Mouse (Mus musculus) urinary bladder, adult 2 months (tissue): ENCODE data around the gene 2900026A02Rik. TPM values are rescaled to one million over a fixed set of nuclear protein-coding genes. Genes with fewer than 3 reads are reported as not detected.

Source experiments
- DNase-seq: peaks from one replicate; pipeline ENCODE4 v3.0.0; 2022; ENCODE audit warnings: low spot score
- polyA plus RNA-seq: library from polyadenylated mRNA; depleted of rRNA; stranded (reverse); fragments of >200 nt; gene quantifications from 2 replicates; pipeline ENCODE4 v1.2.3, GENCODE M21; 2012

The 2900026A02Rik gene
- polyA plus RNA-seq, 1 experiment, result 18.1 TPM

DNA sequence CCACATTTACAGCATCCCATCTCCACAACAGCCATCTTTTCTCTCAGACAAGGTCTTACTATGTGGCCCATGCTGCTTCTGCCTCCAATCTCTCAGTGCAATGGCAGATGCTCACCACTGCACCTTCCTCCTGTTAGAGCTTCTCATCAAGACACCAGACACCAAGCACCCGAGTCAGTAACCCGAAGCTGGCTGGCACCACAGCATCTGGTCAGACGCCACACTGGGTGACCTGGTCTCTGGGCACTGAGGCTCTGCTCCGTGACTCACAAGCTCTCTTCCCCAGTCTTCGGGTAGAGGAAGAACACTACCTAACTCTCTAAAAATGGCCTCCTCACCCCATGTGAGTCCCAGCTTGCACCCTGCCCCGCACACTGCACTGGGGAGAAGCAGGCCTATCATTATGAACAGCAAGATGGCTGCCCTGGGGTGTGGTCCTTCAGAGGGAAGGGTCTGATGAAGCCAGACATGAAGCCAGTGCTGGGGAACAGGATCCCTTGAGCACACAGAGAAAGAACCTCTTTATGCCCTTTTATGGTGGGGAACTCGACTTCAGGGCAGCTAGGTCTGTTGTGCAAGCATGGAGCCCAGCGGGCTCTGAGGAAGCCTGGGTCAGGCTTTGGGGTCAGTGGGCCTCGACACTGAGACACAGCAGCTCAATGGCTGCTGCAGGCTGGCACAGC, 70.0 kb downstream of the 2900026A02Rik start:
- DNase-seq, result no peak

DNA sequence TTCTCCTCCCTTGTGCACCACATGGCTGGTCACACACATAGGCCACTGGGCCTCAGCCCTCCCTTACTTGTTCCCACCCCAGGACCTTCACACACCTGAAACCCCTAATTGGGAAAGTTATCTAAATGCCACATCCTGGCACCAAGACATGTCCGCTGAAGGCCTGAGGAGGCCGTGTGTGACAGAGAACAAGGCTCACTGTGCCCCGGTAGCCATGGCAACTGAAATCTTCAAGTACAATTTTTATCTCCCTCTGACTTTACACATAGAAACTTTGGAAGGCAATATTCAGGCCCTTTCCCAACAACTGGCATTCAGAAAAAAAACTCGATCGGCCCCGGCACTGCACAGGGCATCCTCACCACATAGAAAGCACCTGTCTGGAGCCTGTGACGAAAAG, 72.0 kb downstream of the 2900026A02Rik start:
- DNase-seq, result no peak

DNA sequence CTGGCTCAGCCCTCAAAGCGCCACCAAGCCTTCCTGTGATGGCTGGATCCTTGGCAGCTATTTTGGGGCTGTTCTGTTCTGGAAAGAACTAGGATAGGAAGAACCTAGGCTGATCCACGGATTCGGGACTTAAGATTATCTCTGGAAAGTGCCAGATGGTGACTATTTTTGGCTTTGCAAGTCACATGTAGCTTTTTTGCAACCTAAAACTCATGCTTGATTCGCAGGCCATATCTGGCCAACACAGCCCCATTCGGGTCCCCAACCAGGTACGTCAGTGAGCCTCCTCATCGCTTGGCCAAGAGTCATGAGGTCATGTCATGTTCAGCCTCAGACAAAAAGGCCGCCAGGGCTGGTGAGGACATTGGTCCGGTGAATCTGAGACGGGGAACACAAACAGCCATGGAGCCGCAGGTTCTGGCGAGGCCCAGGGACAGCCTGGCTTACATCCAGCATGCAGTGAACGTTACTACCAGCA, 73.0 kb downstream of the 2900026A02Rik start:
- no peak for DNase-seq

DNA sequence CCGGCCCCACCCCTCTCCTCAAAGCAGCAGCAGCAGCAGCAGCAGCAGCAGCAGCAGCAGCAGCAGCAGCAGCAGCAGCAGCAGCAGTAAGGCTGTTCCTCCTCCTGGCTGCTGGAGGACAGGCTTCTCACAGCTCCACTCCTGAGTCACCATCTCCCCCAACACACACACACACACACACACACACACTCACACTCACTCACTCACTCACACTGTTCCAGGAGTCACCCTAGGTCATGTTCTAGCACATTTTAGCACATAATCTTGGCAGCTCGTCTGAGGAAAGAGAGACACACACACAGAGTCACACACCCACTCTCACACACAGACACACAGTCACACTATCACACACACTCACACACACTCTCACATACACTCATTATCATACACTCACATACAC, 74.4 kb downstream of the 2900026A02Rik start:
- DNase-seq, result no peak

DNA sequence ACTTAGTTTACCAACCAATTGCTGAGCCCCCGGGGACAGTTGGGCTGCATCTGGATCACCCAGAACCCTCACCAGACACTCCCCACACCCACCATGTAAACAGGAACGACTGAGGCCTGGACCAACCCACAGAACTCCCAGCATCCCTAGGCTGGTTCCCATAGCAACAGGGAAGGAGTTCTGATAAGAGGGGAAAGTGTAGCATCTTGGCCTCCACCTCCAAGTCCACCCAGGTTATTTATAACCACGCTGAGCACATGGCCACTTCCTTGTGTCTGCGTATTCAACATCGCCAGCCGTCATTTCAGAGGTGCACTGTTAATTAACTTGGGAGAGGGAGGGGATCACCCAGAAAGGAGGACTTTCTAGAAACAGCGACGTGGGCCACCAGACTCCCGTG, 75.9 kb downstream of the 2900026A02Rik start:
- no peak for DNase-seq

DNA sequence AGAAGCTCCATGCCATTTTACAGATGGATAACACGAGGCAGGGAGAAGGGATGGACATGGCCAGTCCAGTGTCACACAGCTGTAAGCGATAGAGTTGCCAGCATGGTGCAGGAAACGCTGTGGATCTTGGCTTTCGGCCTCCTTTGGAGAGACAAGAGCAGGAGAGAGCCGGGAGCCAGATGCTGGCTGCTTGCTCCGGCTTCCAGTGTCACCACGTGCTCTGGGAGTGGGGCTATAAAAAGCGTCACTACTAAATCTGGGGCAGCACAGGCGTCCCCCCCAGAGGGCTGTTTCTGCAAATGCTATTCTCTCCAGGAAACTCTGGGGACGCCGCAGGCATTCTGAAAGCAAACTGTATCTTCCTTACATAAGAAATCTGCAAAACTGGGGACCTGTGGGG, 78.5 kb downstream of the 2900026A02Rik start:
- DNase-seq, result no peak

DNA sequence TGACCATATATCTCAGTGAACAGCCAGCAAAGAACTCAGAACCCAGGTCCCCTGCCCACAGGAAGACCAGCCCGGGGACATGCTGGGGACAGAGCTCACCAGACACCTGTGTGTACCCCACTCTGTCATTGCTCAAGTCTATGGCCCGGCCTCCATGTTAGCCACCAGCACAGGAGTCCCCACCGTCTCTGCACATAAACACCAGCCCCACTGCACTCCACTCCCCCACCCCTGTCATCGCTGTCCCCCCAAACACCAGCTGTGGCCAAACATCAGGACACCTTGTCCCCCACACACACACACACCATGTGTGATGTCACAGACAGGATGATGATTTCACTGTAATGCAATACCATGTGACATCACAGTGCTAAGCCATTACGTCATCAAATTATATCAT, 79.0 kb downstream of the 2900026A02Rik start:
- no peak for DNase-seq

DNA sequence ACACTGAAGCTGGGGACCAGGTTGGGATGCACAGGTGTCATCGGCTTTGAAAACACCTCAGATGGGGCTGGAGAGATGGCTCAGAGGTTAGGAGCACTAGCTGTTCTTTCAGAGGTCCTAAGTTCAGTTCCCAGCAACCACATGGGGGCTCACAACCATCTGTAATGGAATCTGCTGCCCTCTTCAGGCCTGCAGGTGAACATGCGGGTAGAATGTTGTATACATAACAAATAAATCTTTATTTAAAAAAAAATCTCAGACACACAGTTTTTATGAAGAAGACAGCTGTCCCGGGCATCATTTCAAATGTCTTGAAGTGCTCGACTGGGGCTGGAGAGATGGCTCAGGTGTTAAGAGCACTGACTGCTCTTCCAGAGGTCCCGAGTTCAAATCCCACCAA, 80.2 kb downstream of the 2900026A02Rik start:
- no peak for DNase-seq

DNA sequence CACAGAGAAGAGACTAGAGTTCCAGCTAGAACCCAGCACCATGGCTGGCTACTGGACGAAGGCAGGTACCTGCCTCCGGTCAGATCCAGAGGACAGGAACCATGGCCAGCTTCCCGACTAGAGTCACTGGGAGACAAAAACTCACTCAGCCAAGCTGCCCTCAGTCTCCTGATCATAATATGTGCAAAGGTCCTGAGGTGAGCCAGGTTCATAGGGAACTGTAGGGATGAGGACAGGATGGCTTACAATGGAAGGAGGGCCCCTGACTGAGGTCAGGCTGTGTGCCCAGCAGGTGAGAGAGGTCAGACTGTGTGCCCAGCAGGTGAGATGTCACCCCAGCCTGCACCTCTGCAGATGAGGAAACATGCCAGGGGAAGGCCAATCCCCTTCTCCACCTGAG, 81.0 kb downstream of the 2900026A02Rik start:
- DNase-seq, result no peak

DNA sequence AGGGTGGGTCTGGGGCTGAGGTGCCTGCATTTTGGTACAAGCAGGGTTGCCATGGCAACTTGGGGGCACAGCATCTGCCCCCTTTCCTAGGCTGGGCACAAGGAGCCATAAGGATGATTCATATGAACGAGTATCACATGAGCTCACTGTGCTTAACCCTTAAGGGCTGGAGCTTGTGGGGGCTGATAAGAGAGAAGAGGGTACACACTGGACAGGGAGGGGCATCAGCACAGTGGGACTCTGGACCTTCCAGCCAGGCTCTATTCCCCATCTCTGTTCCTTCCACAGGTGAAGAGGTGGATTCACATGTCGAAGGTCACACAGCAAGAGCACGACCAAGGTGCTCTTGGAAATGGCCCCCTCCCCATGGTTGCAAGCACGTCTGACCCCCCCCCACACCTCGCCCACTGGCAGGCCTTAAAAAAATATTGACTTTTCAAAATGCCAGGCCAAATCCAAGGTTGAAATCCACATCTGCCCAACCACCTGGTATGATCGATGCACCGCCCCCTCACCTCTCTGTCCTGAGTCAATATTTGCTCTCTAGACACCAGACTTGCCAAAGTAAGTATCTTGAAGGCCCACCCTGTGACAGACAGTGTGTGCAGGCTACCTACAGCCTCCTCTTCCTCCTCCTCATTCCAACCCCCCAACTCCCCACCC, 81.8 kb downstream of the 2900026A02Rik start:
- DNase-seq, result no peak

DNA sequence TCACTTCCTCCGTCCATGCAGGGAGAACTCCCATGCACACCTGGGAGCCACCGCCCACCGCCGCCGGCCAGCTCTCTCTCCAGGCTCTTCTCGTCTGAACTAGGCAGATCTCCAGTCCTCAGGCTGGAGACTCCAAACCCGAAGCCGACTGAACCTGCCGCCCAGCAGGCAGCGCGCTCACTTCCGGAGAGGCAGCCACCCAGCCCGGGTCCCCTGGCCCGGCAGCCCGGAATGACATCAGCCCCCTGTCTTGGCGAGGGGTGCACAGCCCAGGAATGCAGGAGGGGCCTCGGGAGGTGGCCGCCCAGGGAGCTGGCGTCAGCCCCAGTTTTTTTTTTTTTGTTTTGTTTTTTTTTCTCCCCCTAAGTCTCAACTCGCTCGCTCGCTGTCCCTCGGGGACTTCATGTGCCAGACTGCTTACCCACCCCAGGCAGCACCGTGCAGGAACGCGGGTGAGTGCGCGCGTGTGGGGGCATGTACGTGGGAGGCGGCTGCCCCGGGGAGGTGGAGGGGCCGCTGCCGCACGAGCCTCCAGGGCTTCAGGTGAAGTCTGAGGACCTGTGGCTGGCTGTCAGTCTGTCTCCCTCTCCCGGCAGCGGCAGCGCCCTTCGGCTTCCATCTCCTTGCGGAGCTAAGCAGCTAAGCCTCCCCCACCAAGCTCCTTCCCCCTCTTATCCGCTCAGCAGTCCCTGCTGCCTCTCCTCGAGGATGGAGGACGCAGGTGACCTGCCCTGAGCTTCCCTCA, 82.5 kb downstream of the 2900026A02Rik start:
- peak; percentile 57 for DNase-seq

DNA sequence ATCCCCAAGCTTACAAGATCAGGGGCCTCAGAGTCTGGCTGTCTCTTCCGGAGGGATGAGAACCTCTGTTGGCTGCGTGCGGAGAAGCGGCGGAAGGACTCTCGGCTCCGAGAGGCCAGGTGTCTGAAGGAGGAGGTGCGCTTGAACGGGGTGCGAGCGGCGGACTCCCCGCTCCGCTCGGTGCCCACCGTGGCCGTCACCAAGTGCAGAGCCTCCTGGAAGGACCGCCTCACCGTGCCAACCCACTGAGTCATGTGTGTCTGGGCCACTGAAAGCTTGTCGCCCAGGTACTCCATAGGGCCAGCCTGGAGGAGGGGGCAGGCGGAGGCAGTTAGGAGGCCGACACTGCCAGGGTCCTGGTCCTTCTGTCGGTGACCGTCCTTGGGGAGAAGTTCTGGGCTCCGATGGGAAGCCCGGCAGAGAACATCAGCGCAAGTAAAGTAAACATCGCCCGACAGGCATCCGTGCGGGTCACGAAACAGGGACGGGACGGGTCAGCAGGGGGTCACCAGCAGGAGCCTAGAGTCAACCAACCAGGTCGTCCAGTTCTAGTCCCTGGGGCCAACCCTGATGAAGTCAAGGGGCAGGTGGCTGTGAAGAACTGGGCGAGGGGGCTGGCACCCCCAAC, 83.2 kb downstream of the 2900026A02Rik start:
- DNase-seq, result peak; percentile 47

DNA sequence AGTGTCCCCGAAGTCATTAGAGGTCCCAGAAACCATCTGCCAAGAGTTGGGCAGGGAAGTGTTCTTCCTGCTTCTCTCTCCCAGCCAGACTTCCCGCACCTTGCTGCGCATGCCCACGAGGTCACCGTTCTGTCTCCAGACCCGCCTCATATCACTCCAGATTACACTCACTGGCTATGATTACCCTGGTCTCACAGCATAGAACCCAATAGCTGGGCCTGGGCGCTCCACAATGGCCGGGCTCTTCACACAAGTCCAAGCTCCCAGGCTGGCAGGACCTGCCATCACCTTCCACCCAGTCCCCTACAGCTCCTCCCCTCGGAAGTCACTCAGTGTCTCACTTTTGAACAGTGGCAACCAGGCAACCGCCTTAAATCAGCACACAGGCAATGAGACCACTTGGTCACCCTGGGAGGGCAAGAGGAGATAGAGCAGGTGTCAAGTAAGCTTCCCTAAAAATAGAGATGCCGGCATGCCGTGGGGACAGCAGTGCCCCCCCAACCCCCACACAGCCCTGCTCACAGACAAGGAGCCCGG, 84.0 kb downstream of the 2900026A02Rik start:
- DNase-seq, result peak; percentile 48

DNA sequence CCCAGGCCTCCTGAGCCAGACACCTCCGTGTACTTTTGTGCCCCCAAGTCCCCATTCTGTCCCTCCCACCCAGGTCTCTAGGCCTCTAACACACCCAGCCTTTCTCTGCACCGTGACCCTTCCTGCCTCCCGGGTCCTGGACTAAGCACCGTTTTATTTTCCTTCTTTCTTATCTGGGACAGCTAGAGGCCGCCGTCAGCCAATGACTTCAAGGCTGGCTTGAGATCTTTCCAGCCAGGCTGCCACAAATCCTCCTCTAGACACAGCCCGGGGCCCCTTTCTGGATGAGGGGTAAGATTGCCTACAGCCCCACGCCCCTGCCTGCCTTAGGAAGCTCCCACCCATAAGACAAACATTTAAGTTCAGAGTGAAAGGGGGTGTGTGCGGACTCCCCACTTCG, 85.5 kb downstream of the 2900026A02Rik start:
- DNase-seq, result no peak

DNA sequence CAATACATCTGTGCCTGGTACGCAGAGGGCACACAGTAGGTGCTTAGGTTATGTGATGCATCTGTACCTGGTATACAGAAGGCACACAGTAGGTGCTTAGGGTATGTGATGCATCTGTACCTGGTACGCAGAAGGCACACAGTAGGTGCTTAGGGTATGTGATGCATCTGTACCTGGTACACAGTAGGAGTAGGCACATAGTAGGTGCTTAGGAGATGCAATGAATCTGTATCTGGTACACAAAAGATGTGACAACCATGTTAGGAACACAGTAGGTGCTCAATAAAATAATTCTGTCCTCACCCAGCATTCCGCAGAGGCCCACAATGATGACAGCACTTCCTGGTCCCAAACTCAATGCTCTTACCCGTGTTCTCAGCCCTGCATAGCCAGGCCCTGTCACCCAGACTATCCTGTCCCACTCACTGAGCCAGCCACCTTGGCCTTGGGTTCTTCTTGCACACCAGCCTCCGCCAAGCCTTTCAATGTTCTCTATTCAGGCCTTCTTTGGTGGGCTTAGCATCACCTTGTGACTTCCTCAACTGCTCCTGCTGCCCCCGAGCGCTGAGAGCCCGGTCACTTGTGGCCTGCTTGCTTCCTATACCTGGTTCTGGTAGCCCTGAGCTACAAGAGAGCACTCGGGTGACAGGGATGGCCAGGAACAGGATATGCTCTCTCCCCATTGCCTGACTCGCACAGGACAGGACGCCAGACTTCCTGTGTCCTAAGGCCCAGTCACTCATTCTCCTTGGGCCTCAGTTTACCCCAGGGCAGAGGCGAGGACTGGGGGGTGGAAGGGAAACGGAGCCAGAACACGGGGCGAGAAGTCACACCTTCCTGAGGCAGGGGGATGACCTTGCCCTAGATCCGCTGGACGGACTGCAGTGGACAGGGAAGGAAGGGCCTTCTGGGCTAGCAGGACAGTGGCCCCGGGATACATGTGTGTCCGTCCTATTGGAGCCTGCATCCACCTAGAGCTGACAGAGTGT, 87.0 kb downstream of the 2900026A02Rik start:
- DNase-seq, result no peak

DNA sequence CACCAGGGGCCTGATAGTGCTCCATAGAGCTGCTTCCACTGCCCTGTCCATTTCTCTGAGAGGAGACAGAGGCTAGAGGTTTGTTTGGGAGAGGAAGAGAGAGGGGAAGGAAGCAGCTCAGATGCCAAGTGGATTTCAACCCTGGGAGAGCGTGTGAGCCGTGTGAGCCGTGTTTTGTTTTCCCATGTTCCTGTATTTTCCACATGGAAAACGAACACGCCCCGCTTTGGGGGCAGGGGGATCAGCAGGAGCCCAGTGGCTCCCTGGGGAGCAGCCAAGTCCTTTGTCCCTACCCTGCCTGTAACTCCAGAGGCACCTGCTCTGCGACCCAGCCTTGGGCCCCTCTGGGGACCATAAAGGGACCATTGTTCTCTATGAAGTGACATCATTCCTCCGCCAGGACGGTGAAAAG, 88.0 kb downstream of the 2900026A02Rik start:
- DNase-seq, result no peak

DNA sequence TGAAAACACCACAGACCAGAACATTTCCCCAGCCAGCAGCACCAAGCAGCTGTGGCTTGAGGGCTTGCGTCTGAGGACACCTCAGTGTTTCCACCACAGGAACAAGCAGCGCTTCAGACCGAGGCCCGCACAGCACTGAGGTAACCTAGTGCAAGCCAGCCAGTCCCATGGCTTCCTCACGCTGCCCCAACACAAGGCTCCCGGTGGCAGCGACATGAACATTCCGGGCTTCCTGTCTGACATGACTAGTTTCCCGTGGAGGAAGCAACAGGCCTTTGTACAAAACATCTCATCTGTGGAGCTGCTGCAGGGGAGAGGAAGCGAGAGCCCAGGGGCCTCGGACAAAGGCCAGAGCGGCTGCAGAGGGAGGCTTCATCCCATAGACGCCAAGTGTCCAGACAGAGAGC, 88.4 kb downstream of the 2900026A02Rik start:
- no peak for DNase-seq

DNA sequence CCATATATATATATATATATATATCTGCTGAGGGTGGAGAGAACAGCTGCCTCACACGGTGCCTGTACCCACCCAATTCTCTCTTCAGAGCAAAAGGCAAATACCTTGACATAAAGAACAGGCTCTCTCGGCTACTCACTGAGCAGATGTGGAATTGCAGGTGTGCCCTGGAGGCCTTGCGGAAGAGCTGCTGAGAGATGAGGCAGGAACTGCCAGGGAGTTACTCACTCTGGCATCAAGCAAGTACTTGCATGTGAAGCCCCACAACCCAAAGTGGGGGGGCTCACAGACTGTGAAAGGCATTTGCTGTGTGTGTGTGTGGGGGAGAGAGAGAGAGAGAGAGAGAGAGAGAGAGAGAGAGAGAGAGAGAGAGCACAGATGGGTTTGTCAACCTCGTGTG, 92.6 kb downstream of the 2900026A02Rik start:
- no peak for DNase-seq

DNA sequence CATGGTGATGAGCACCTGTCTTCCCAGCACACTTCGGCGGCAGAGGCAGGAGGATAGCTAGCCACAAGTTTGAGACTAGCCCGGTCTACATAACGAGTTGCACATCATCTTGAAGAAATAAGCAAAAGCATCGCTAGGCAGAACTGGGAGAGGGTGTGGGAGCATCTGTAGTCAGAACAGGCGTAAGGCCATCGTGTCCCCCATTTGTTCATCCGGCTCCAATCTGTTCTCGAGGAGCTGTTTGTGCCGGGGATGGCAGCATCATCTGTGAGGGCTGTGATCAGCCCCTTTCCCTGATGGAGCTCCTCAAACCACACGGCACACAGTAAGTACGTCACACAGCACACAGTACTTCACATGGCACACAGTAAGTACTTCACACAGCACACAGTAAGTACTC, 94.6 kb downstream of the 2900026A02Rik start:
- no peak for DNase-seq

DNA sequence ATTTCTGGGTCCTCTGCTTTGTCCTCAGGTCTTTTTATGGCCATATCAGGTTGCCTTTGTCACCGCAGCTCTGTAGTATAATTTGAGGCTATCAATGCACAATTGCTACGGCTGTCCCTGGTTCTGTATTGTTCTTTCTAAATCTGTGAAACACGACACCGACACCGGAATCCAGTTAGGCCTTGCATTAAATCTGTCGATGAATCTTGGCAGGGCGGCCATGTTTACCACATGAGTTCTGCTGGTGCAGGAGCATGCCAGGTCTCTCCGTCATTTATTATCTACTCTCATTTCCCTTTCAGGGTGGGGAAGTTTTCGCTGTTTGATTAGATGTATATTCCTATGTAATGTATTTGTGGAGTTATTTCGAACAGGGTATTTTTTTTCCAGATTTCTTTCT, 97.3 kb downstream of the 2900026A02Rik start:
- DNase-seq, result no peak
